ENCODE assay signal across 18 mouse cellular contexts in genomic region chr11:99083516-99083915, GRCm38 (mm10). TPM values are rescaled to one million over a fixed set of nuclear protein-coding genes. Genes with fewer than 3 reads are reported as not detected.
"Had no signal": no experiment of that assay in that cellular context is flagged by ENCODE, and none has a peak within 500 bp of the region (broad histone marks: within the 10 kb centered on the region; RNA-seq: fewer than 3 reads in every experiment).

No protein-coding gene starts in this region.

- H3K9ac ChIP-seq: liver, embryonic 15.5 days; neural tube, embryonic 15.5 days had no signal

- H3K27ac ChIP-seq: liver, embryonic 15.5 days; midbrain, embryonic 10.5 days; neural tube, embryonic 15.5 days had no signal

- H3K4me2 ChIP-seq: liver, embryonic 15.5 days; neural tube, embryonic 15.5 days had no signal

- H3K27me3 ChIP-seq: neural tube, embryonic 15.5 days had no signal

- H3K36me3 ChIP-seq: liver, embryonic 15.5 days; midbrain, embryonic 10.5 days; neural tube, embryonic 15.5 days had no signal

- ATAC-seq: intestine, embryonic 16.5 days; lung, postnatal 0 days had no signal

- H3K9me3 ChIP-seq: liver, embryonic 15.5 days; midbrain, embryonic 10.5 days; neural tube, embryonic 15.5 days had no signal

- H3K4me1 ChIP-seq: neural tube, embryonic 15.5 days had no signal

- H3K4me3 ChIP-seq: liver, embryonic 15.5 days; midbrain, embryonic 10.5 days; myocyte; neural tube, embryonic 15.5 days had no signal

- DNase-seq: kidney, adult 8-10 months; kidney, postnatal 25 days; layer of hippocampus, adult 9-11 months; layer of hippocampus, postnatal 36 days; left cerebral cortex, postnatal 4 days; lung, adult 2 months; lung, postnatal 36 days; midbrain, embryonic 14.5 days; right cerebral cortex, adult 18-20 months; right cerebral cortex, postnatal 25 days; thymus, adult 18-20 months; thymus, postnatal 25 days had no signal

RNA-seq across cellular contexts. Expression of gene Tns4, which starts 5.6 kb away (rescaled TPM):
- total RNA-seq: layer of hippocampus, postnatal 36 days; left cerebral cortex, postnatal 4 days had no signal
